Mouse (Mus musculus) CH12.LX (cell line): ENCODE measurements at regions not wholly inside any gene's neighbourhood (a gene's known extent, or its start where the extent isn't known, plus 50 kb on each side); places are given as distances from the start of the nearest gene placed in this dataset.

Source experiments
- DNase-seq: peaks from one replicate; pipeline ENCODE4 v3.0.0-alpha.2; 2013; ENCODE audit errors: extremely low read depth
- H3K27ac ChIP-seq: 2 replicates; pipeline ENCODE4 v1.5.1; 2012; ENCODE audit warnings: low read depth, mild to moderate bottlenecking, control low read depth, moderate library complexity; ENCODE audit not compliant: insufficient read depth
- H3K27me3 ChIP-seq: replicated peaks from 2 replicates; pipeline ENCODE3; 2012; ENCODE audit warnings: inconsistent platforms
- H3K36me3 ChIP-seq, 2 experiments: replicated peaks in 1 of 2; 2 replicates each; pipeline versions ENCODE3 to v1.6.1; 2012; ENCODE audit warnings: inconsistent platforms in 1 of 2, low read length in 1 of 2, mild to moderate bottlenecking in 1 of 2, mixed read lengths in 1 of 2, moderate library complexity in 1 of 2; ENCODE audit not compliant: control insufficient read depth in 1 of 2, insufficient read depth in 1 of 2
- H3K4me1 ChIP-seq, 2 experiments: 2 replicates each; pipeline ENCODE4 v1.6.1; 2012; ENCODE audit warnings: inconsistent platforms in 1 of 2, moderate library complexity in 1 of 2; ENCODE audit not compliant: insufficient read depth in 2 of 2, control insufficient read depth in 1 of 2
- H3K4me2 ChIP-seq: 2 replicates; pipeline ENCODE4 v1.6.1; 2012; ENCODE audit warnings: low read depth, mild to moderate bottlenecking, control low read depth; ENCODE audit not compliant: poor library complexity, insufficient read depth, severe bottlenecking
- H3K4me3 ChIP-seq, 3 experiments: fragments of 150-350 bp in 1 of 3; sonication (generic) in 1 of 3; replicated peaks in 1 of 3; 2 replicates each; pipeline versions ENCODE3 to v1.5.1; 2011 to 2012; ENCODE audit warnings: low read depth in 2 of 3, low read length in 2 of 3, mild to moderate bottlenecking in 2 of 3, moderate library complexity in 2 of 3, control low read depth in 1 of 3, improper control_type of control experiment in 1 of 3, inconsistent platforms in 1 of 3, mixed read lengths in 1 of 3; ENCODE audit not compliant: poor library complexity in 1 of 3
- H3K79me2 ChIP-seq: replicated peaks from 2 replicates; pipeline ENCODE4 v1.6.1; 2012; ENCODE audit warnings: mild to moderate bottlenecking, moderate library complexity; ENCODE audit not compliant: control insufficient read depth, poor library complexity, insufficient read depth, severe bottlenecking; ENCODE audit errors: extremely low read depth
- H3K9ac ChIP-seq: 2 replicates; pipeline ENCODE4 v1.6.1; 2012; ENCODE audit warnings: low read depth, mild to moderate bottlenecking, control low read depth, moderate library complexity; ENCODE audit not compliant: insufficient read depth
- H3K9me3 ChIP-seq: replicated peaks from 2 replicates; pipeline ENCODE3; 2012; ENCODE audit warnings: low read length, inconsistent platforms, mixed read lengths
- CHD2 ChIP-seq: IDR thresholded peaks from 2 replicates; pipeline ENCODE4 v1.6.1; 2011; ENCODE audit warnings: low read length, improper control_type of control experiment
- CTCF ChIP-seq, 2 experiments: IDR thresholded peaks in 1 of 2; conservative IDR thresholded peaks in 1 of 2; 2 replicates each; pipeline ENCODE4 v1.5.1; 2011 to 2012; ENCODE audit warnings: low read depth in 2 of 2, low read length in 2 of 2, improper control_type of control experiment in 1 of 2, inconsistent platforms in 1 of 2, mild to moderate bottlenecking in 1 of 2, moderate library complexity in 1 of 2
- ELF1 ChIP-seq: IDR thresholded peaks from 2 replicates; pipeline ENCODE4 v1.6.1; 2014; ENCODE audit warnings: low read depth, mild to moderate bottlenecking, inconsistent platforms, low read length, improper control_type of control experiment
- EP300 ChIP-seq: IDR thresholded peaks from 2 replicates; pipeline ENCODE4 v1.6.1; 2011; ENCODE audit warnings: low read length, improper control_type of control experiment
- GABPA ChIP-seq: IDR thresholded peaks from 2 replicates; pipeline ENCODE4 v1.6.1; 2012; ENCODE audit warnings: low read depth, low read length, improper control_type of control experiment, inconsistent platforms; ENCODE audit not compliant: insufficient replicate concordance
- HCFC1 ChIP-seq: IDR thresholded peaks from 2 replicates; pipeline ENCODE4 v1.6.1; 2012; ENCODE audit warnings: low read depth, mild to moderate bottlenecking, inconsistent platforms, low read length, improper control_type of control experiment
- IRF4 ChIP-seq: IDR thresholded peaks from 2 replicates; pipeline ENCODE4 v1.6.1; 2014; ENCODE audit warnings: low read depth, mild to moderate bottlenecking, inconsistent platforms, low read length, improper control_type of control experiment
- MAFK ChIP-seq: IDR thresholded peaks from 2 replicates; pipeline ENCODE4 v1.6.1; 2011; ENCODE audit warnings: low read length, improper control_type of control experiment; ENCODE audit not compliant: insufficient replicate concordance
- MAZ ChIP-seq: IDR thresholded peaks from 2 replicates; pipeline ENCODE4 v1.6.1; 2012; ENCODE audit warnings: low read depth, mild to moderate bottlenecking, inconsistent platforms, low read length, improper control_type of control experiment, moderate library complexity
- MXI1 ChIP-seq: IDR thresholded peaks from 2 replicates; pipeline ENCODE4 v1.6.1; 2011; ENCODE audit warnings: mild to moderate bottlenecking, low read depth, low read length, improper control_type of control experiment
- MYC ChIP-seq: IDR thresholded peaks from 2 replicates; pipeline ENCODE4 v1.6.1; 2011; ENCODE audit warnings: low read depth, mild to moderate bottlenecking, improper control_type of control experiment, low read length
- NRF1 ChIP-seq: IDR thresholded peaks from 2 replicates; pipeline ENCODE4 v1.6.1; 2014; ENCODE audit warnings: low read depth, mild to moderate bottlenecking, inconsistent platforms, low read length, improper control_type of control experiment, moderate library complexity
- POLR2A ChIP-seq: IDR thresholded peaks from 2 replicates; pipeline ENCODE4 v1.6.1; 2011; ENCODE audit warnings: low read depth, mild to moderate bottlenecking, improper control_type of control experiment, low read length
- POLR2AphosphoS2 ChIP-seq: IDR thresholded peaks from 2 replicates; pipeline ENCODE4 v1.6.1; 2011; ENCODE audit warnings: low read depth, low read length, improper control_type of control experiment
- SIN3A ChIP-seq: IDR thresholded peaks from 2 replicates; pipeline ENCODE4 v1.6.1; 2012; ENCODE audit warnings: low read length, improper control_type of control experiment, inconsistent platforms
- TBP ChIP-seq: conservative IDR thresholded peaks from 2 replicates; pipeline ENCODE4 v1.6.1; 2011; ENCODE audit warnings: low read depth, low read length, improper control_type of control experiment
- UBTF ChIP-seq: IDR thresholded peaks from 2 replicates; pipeline ENCODE4 v1.6.1; 2012; ENCODE audit warnings: low read depth, mild to moderate bottlenecking, inconsistent platforms, low read length, improper control_type of control experiment, moderate library complexity
- ZC3H11A ChIP-seq: IDR thresholded peaks from 2 replicates; pipeline ENCODE4 v1.6.1; 2012; ENCODE audit warnings: low read depth, mild to moderate bottlenecking, inconsistent platforms, low read length, improper control_type of control experiment
- ZMIZ1 ChIP-seq: IDR thresholded peaks from 2 replicates; pipeline ENCODE4 v1.6.1; 2012; ENCODE audit warnings: low read depth, mild to moderate bottlenecking, inconsistent platforms, low read length, improper control_type of control experiment
- dilution Hi-C: fragments of 300-500 bp; cut with MboI; formaldehyde crosslinking; loops from 2 replicates; pipeline ENCODE4 v1.14.3; 2020; ENCODE audit warnings: low sequenced_read_pairs; ENCODE audit not compliant: extremely low pct_unique_long_range_greater_than_20kb, extremely low pct_ligation_motif_present
- in situ Hi-C: fragments of 300-500 bp; cut with MboI; formaldehyde crosslinking; loops from 3 replicates; pipeline ENCODE4 v1.14.3; 2019; ENCODE audit warnings: low sequenced_read_pairs, low pct_ligation_motif_present, low pct_unique_long_range_greater_than_20kb, mixed read lengths

DNA sequence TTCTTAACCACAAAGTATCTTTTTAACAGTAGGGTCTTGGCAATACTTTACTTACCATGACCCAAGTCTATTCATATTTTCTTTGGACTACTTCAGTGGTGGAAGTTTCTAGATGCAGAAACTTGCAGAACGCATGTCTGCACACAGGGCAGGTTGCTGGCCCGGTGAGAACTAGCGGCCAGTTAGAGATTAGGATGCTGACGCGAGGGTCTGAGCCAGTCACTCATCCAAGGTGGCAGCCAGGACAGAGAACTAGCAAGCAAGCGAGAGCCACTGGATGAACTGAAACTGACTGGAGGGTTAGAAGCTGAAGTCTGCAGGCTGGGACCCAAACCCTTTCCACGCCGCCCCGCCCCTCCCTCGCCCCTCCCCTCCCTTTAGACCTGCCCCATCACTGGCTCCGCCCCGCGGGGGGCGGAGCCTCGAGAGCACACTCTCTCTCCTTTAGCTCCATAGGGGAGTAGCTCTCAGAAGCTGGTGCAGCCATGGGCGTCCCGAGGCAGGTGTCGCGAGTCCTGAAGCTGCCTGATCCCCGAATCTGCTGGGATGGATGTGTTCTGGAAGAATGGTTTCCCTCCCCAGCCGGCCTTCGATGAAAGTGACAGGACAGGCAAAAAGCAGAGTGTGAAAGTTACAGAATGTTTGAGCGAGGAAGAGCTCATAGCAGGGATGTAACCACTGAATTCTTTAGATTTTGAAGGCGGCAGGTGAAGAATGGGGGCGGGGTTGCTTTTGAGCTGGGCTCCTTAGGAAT, 117.0 kb downstream of the Fam161a start:
- in situ Hi-C loops = no loop called here
- Histone ChIP-seq H3K9me3 (peaks cover 4% of the 10 kb centered on the region), H3K79me2 (no peaks in the 10 kb centered on the region), H3K27ac (no peak overlapping the region), H3K9ac (peak overlapping the region; percentile 30), H3K4me1 (peaks cover 0 to 8% of the 10 kb centered on the region in 2 experiments; a peak in 2 of 4 replicates), H3K4me2 (peak overlapping the region; percentile 94), H3K36me3 (no peaks in the 10 kb centered on the region), H3K4me3 (peak overlapping the region; percentile 40 to 60 (median 41)), H3K27me3 (no peaks in the 10 kb centered on the region)
- peak; percentile 64 for DNase-seq
- TF ChIP-seq CHD2 = no peak
- TF ChIP-seq SIN3A = 0 out of 2 replicates have a peak, but pooled peaks have one; percentile 29
- TF ChIP-seq MAZ = peak; percentile 71; the same call in 1 of the 2 replicates
- TF ChIP-seq MYC = 0 out of 2 replicates have a peak, but pooled peaks have one; percentile 35
- TF ChIP-seq CTCF (conservative IDR thresholded peaks at IDR 0.05 in 1 of 2, IDR thresholded peaks at IDR 0.05 in 1 of 2; ENCODE audit: low read depth in 2 of 2, low read length in 2 of 2) = no peak
- TF ChIP-seq HCFC1 = no peak
- TF ChIP-seq TBP = 0 out of 2 replicates have a peak, but pooled peaks have one; percentile 21
- TF ChIP-seq ZC3H11A = no peak
- no peak for TF ChIP-seq GABPA
- TF ChIP-seq POLR2A = peak; percentile 51; the same call in 1 of the 2 replicates
- TF ChIP-seq UBTF = no peak
- peak; percentile 62 for TF ChIP-seq MXI1
- no peak for TF ChIP-seq MAFK
- no peak for TF ChIP-seq NRF1
- TF ChIP-seq EP300 = 0 out of 2 replicates have a peak, but pooled peaks have one; percentile 13
- no peak for TF ChIP-seq ZMIZ1
- 0 out of 2 replicates have a peak, but pooled peaks have one; percentile 18 for TF ChIP-seq IRF4
- TF ChIP-seq POLR2AphosphoS2 = no peak
- TF ChIP-seq ELF1 = no peak
- dilution Hi-C loops = no loop called here

GRCm38 (mm10) chr11:23131122-23131521, 123.8 kb downstream of the Fam161a start:
- Histone ChIP-seq H3K79me2 (no peaks in the 10 kb centered on the region), H3K27me3 (peaks cover 1% of the 10 kb centered on the region), H3K4me2 (no peak overlapping the region), H3K4me3 (no peak overlapping the region), H3K36me3 (no peaks in the 10 kb centered on the region), H3K27ac (no peak overlapping the region), H3K4me1 (no peaks in the 10 kb centered on the region), H3K9ac (no peak overlapping the region), H3K9me3 (no peaks in the 10 kb centered on the region)
- in situ Hi-C loops = no loop called here
- no peak for DNase-seq
- dilution Hi-C loops = no loop called here
- TF ChIP-seq CHD2 = no peak
